Mouse (Mus musculus): ENCODE results near the gene H2-D1.

DNA sequence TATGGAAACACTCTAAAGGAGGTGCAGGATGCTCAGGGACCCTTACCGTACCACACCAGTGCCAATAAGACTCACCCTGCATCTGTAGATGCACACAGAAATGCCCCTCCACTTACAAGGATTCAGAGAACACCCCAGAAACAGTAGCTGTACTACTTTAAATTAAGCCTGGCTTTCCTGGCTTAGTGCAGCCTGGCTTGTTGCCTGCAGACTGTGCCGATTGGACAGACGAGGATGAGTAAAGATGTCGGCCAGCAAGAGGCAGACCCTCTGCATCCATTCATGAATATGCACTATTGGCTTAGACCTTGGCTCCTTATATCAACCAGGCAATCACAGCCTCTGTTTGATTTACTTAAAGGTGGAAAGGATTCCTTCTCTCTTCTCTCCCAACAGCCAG is 2.9 kb upstream of the H2-D1 start:
- TF ChIP-seq CTCF (conservative IDR thresholded peaks at IDR 0.05; ENCODE audit: insufficient read depth, insufficient read length, low read depth, low read length), result no peak
- no peak for TF ChIP-seq POLR2A (IDR thresholded peaks at IDR 0.05; ENCODE audit: low read depth, low read length)
